Mouse (Mus musculus) inflammation-experienced regulatory T-cells, adult 16 weeks (primary cell): ENCODE results near the gene Gm10100. TPM values are rescaled to one million over a fixed set of nuclear protein-coding genes. Genes with fewer than 3 reads are reported as not detected.

Experiments used
- polyA plus RNA-seq: library from polyadenylated mRNA; unstranded; fragments of 100-300 nt; shearing (Covaris generic); gene quantifications from one replicate; pipeline ENCODE4 v1.2.1, GENCODE M21; 2017

Gm10100 gene
- polyA plus RNA-seq = not detected

DNA sequence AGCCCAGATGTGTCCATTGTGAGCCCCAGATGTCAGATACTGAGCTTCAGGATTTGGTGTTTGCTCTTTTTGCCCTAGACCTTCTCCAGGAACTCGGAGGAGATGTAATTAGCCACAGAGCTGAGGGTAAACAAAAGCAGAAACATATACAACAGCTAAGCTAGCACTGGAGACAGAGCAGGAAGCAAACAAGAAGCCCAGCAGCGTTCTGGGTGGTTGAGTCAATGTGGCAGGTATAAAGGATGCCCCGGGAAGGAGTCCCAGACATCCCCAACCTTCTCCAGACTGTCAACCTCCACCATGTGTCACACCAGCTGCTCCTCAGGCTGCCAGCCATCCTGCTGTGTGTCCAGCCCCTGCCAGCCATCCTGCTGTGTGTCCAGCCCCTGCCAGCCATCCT lies at the start of gene Gm10100:
Gm10100 (plus strand) TSS at position 301 of the 400 bp plus-strand sequence.

DNA sequence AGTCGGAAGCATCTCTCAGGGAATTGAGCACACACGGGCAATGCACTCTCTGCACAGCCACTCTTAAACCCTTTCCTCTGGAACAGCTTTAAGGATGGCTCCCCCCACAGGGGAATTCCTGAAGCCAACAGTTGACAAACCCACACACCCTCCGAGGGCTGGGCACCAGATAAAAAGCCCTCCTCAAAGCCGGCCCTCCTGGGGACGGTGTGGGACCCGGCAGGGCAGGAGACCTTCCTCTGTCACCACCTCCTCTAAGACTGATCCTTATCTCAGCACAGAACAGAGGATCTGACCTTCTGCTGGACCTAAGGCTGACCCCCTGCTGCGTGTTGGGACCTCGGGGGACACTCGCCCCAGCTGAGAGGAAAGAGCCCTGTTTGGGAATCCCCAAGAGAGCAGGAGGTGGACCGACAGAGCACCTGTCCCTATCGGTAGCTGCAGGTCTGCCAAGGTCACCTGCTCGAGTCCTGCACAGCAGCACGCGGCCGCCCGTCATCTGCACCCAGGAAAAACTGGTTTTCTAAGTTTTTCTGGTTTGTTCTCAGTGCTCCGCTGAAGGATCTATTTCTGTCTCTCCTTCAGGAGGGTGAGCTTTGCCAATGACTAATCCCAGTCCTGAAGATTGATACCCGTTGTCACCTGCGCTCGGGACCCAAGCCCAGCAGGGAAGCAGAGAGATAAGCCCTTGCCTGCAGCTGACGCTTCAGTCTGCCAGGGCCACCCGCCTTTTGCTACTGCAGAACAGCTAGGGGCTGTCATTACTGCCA lies 40.2 kb upstream of the Gm10100 start, which contains the start of gene Tspear:
Tspear (plus strand) TSS at position 675 of the 770 bp plus-strand sequence.

DNA sequence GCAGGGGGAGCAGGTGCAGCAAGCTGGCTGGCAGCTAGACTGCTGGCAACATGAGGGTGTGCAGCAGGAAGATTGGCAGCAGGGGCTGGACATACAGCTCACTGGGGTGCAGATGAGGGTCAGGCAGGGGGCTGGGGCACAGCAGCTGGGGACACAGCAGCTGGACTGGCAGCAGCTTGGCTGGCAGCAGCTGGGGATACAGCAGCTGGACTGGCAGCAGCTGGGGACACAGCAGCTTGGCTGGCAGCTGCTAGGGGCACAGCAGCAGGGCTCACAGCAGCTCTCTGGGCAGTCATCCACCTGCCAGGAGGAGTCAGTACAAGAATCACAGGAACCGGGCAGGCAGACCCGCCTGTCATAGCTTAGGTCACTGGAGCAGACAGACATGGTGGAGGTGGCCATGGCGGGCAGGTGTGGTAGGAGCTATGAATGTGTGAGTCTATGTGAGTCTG lies 35.9 kb upstream of the Gm10100 start, which contains the start of gene Gm19402:
Gm19402 (minus strand) TSS at position 402 of the 452 bp plus-strand sequence.

DNA sequence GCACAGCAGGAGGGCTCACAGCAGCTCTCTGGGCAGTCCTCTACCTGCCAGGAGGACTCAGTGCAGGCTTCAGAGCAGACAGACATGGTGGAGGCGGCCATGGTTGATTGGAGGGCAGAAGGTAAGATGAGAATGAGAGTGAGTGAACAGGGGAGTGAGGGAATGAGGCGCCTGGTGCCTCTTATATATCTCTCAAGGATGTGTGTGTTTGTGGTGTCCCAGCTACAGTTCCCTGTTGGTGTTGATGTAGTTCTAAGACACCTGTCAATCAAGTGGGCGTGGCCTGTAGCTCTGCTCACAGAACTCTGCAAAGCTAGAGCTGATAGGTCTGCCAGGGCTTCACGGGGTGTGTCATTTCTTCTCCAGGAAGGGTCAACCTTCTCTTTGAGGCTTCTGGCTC lies 29.2 kb upstream of the Gm10100 start, which contains the start of gene Gm9508:
Gm9508 (minus strand) TSS at position 101 of the 400 bp plus-strand sequence.

DNA sequence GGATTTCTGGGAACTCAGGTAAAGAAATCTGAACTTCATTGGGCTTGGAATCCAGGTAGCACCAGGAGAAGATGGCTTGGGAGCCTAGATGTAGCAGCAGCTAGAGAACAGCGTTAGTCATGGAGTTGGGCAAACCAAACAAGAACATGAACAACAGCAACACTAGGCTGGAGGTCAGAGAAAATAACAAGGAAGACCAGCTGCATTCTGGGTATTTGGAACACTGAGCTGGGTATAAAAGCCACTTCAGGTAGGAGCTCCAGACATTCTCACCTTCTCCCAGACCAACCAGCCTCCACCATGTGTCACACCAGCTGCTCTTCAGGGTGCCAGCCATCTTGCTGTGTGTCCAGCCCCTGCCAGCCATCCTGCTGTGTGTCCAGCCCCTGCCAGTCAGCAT lies 20.0 kb upstream of the Gm10100 start, which contains the start of gene Gm10272:
Gm10272 (plus strand) TSS at position 301 of the 400 bp plus-strand sequence.

DNA sequence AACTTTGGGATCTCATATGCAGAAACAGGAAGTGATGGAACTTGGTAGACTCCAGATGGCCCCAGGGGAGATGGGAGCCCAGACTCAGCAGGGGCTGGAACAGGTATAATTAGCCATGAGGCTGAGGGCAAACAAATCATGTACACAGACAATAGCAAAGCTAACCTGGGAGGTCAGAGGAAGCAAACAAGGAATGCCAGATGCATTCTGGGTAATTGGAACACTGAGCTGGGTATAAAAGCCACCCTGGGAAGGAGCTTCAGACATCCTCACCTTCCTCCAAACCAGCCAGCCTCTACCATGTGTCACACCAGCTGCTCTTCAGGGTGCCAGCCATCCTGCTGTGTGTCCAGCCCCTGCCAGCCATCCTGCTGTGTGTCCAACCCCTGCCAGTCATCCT lies 15.1 kb upstream of the Gm10100 start, which contains the start of gene Gm10024:
Gm10024 (plus strand) TSS at position 301 of the 400 bp plus-strand sequence.

DNA sequence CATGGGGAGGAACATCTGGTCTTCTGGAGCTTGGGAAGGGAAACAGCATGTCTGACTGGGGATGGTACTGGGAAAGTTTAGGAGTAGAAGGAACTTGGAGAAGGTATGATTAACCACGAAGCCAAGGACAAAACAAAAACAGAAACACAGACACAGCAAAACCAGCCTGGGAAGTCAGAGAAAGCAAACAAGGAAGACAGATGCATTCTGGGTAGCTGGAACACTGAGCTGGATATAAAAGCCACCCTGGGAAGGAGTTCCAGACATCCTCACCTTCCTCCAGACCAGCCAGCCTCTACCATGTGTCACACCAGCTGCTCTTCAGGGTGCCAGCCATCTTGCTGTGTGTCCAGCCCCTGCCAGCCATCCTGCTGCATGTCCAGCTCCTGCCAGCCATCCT lies 10.8 kb upstream of the Gm10100 start, which contains the start of gene Gm10142:
Gm10142 (plus strand) TSS at position 301 of the 400 bp plus-strand sequence.

DNA sequence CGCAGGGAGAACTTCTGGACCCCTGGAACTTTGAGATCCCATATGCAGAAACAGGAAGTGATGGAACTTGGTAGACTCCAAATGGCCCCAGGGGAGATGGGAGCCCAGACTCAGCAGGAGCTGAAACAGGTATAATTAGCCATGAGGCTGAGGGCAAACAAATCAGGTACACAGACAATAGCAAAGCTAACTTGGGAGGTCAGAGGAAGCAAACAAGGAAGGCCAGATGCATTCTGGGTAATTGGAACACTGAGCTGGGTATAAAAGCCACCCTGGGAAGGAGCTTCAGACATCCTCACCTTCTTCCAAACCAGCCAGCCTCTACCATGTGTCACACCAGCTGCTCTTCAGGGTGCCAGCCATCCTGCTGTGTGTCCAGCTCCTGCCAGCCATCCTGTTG lies 6.0 kb upstream of the Gm10100 start, which contains the start of gene Krtap12-1:
Krtap12-1 (plus strand) TSS at position 301 of the 400 bp plus-strand sequence.

DNA sequence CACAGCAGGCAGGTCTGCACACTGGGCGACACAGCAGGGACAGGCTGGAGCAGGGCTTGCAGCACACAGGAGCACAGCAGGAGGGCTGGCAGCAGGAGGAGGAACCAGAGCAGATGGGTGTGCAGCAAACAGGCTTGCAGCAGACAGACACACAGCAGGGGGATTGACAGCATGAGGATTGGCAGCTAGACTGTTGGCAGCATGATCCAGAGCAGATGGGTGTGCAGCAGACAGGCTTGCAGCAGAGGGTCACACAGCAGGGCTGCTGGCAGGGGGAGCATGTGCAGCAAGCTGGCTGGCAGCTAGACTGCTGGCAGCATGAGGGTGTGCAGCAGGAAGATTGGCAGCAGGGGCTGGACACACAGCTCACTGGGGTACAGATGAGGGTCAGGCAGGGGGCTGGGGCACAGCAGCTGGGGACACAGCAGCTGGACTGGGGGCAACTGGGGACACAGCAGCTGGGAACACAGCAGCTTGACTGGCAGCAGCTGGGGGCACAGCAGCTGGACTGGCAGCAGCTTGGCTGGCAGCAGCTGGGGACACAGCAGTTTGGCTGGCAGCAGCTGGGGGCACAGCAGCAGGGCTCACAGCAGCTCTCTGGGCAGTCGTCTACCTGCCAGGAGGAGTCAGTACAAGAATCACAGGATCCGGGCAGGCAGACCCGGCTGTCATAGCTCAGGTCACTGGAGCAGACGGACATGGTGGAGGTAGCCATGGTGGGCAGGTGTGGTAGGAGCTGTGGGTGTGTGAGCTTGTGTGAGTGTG lies 15.8 kb downstream of the Gm10100 start, which contains the start of gene Gm18596:
Gm18596 (minus strand) TSS at position 715 of the 765 bp plus-strand sequence.

DNA sequence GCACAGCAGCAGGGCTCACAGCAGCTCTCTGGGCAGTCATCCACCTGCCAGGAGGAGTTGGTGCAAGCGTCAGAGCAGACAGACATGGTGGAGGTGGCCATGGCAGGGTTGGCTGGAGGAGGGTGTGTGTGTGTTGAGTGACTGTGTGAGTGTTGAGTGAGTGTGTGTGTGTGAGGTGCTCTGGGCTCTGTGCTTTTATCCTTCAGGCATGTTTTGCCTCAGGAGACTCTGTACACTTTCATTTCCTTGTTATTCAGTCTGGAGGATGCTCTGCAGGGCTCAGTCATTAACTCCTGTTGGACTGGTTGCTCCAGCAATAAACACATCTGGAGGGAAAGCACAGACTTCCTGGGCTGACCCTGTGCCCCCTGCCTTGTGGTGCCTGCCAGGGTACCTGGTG lies 25.0 kb downstream of the Gm10100 start, which contains the start of gene Gm9736:
Gm9736 (minus strand) TSS at position 101 of the 400 bp plus-strand sequence.

DNA sequence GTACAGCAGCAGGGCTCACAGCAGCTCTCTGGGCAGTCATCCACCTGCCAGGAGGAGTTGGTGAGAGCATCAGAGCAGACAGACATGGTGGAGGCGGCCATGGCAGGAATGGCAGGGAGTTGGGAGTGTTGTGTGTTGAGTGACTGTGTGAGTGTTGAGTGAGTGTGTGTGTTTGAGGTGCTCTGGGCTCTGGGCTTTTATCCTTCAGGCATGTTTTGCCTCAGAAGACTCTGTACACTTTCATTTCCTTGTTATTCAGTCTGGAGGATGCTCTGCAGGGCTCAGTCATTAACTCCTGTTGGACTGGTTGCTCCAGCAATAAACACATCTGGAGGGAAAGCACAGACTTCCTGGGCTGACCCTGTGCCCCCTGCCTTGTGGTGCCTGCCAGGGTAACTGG lies 33.3 kb downstream of the Gm10100 start, which contains the start of gene Gm3233:
Gm3233 (minus strand) TSS at position 101 of the 400 bp plus-strand sequence.

DNA sequence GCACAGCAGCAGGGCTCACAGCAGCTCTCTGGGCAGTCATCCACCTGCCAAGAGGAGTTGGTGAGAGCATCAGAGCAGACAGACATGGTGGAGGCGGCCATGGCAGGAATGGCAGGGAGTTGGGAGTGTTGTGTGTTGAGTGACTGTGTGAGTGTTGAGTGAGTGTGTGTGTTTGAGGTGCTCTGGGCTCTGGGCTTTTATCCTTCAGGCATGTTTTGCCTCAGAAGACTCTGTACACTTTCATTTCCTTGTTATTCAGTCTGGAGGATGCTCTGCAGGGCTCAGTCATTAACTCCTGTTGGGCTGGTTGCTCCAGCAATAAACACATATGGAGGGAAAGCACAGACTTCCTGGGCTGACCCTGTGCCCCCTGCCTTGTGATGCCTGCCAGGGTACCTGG lies 44.9 kb downstream of the Gm10100 start, which contains the start of gene Gm3238:
Gm3238 (minus strand) TSS at position 101 of the 400 bp plus-strand sequence.

Other genes with a start within 250 kb of the Gm10100 start
- gene Fam207a, start 210.7 kb upstream of the Gm10100 start, polyA plus RNA-seq = 53.3 TPM
- 668 TPM for gene Itgb2, start 196.2 kb upstream of the Gm10100 start, polyA plus RNA-seq
- gene Pttg1ip, start 144.8 kb upstream of the Gm10100 start, polyA plus RNA-seq = 130 TPM
- 133 TPM for gene Sumo3, start 120.4 kb upstream of the Gm10100 start, polyA plus RNA-seq
- not detected for gene Gm49325, start 120.3 kb upstream of the Gm10100 start, polyA plus RNA-seq
- 75.8 TPM for gene Ube2g2, start 104.2 kb upstream of the Gm10100 start, polyA plus RNA-seq
- 0.69 TPM for gene Tspear, start 39.9 kb upstream of the Gm10100 start, polyA plus RNA-seq
- gene Gm19402, start 35.7 kb upstream of the Gm10100 start, polyA plus RNA-seq = not detected
- not detected for gene Gm9508, start 29.3 kb upstream of the Gm10100 start, polyA plus RNA-seq
- not detected for gene Gm10272, start 19.9 kb upstream of the Gm10100 start, polyA plus RNA-seq
- not detected for gene Gm10024, start 15.0 kb upstream of the Gm10100 start, polyA plus RNA-seq
- gene Gm10142, start 10.7 kb upstream of the Gm10100 start, polyA plus RNA-seq = not detected
- not detected for gene Krtap12-1, start 5.9 kb upstream of the Gm10100 start, polyA plus RNA-seq
- not detected for gene Gm18596, start 16.2 kb downstream of the Gm10100 start, polyA plus RNA-seq
- gene Gm9736, start 24.9 kb downstream of the Gm10100 start, polyA plus RNA-seq = not detected
- gene Gm3233, start 33.2 kb downstream of the Gm10100 start, polyA plus RNA-seq = not detected
- not detected for gene Gm3238, start 44.8 kb downstream of the Gm10100 start, polyA plus RNA-seq
- gene Gm7138, start 50.5 kb downstream of the Gm10100 start, polyA plus RNA-seq = not detected
- not detected for gene Gm3250, start 56.1 kb downstream of the Gm10100 start, polyA plus RNA-seq
- gene Gm7137, start 61.7 kb downstream of the Gm10100 start, polyA plus RNA-seq = not detected
- gene Gm9639, start 68.6 kb downstream of the Gm10100 start, polyA plus RNA-seq = not detected
- not detected for gene Gm19668, start 72.6 kb downstream of the Gm10100 start, polyA plus RNA-seq
- gene Gm9507, start 85.4 kb downstream of the Gm10100 start, polyA plus RNA-seq = not detected
- gene Gm2696, start 88.2 kb downstream of the Gm10100 start, polyA plus RNA-seq = not detected
- gene Krtap10-4, start 100.6 kb downstream of the Gm10100 start, polyA plus RNA-seq = not detected
- not detected for gene Krtap10-10, start 109.5 kb downstream of the Gm10100 start, polyA plus RNA-seq
- gene Gm36176, start 120.3 kb downstream of the Gm10100 start, polyA plus RNA-seq = not detected
- not detected for gene Gm10318, start 126.4 kb downstream of the Gm10100 start, polyA plus RNA-seq
- gene Gm3285, start 135.5 kb downstream of the Gm10100 start, polyA plus RNA-seq = not detected
- gene Lrrc3, start 176.1 kb downstream of the Gm10100 start, polyA plus RNA-seq = not detected
- gene Trpm2, start 244.1 kb downstream of the Gm10100 start, polyA plus RNA-seq = 0.71 TPM